Mouse (Mus musculus): ENCODE measurements around the gene Nox3. TPM values are rescaled to one million over a fixed set of nuclear protein-coding genes. Genes with fewer than 3 reads are reported as not detected.

Gene Nox3
- total and polyA plus RNA-seq, 3 experiments: not detected

DNA sequence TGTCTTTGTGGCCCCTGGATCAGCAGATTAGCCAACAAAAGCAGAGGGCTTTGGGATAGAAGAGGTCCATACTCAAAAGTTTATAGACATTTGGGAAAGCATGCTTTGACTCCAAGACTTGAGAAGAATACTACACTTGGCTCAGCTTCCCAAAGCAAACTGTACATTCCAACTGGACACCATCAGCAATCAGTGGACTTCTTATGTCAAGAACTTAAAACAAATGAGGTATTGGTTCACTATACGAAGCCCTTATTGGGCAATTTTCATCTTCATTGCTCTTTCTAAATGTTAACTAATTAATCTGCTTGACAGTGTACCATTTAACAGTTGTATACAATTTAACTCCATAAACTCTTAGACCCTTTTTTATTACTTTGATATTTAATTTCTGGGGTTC lies 97.7 kb downstream of the Nox3 start:
- no peak for TF ChIP-seq MAX (IDR thresholded peaks at IDR 0.05; ENCODE audit: low read length)
- TF ChIP-seq E2F4 (IDR thresholded peaks at IDR 0.05; ENCODE audit: insufficient replicate concordance, low read depth, low read length): no peak
- no peak for TF ChIP-seq CTCF (conservative IDR thresholded peaks at IDR 0.05 in 1 of 2, IDR thresholded peaks at IDR 0.05 in 1 of 2; ENCODE audit: low read depth in 2 of 2, low read length in 2 of 2)
- TF ChIP-seq JUN (IDR thresholded peaks at IDR 0.05; ENCODE audit: insufficient read depth, low read depth, low read length): no peak
- no peak for TF ChIP-seq NRF1 (IDR thresholded peaks at IDR 0.05; ENCODE audit: low read depth, low read length)
- no peak for TF ChIP-seq KAT2A (IDR thresholded peaks at IDR 0.05; ENCODE audit: insufficient replicate concordance, low read length)
- TF ChIP-seq ZNF384 (IDR thresholded peaks at IDR 0.05; ENCODE audit: low read depth, low read length): no peak
- no peaks in the 10 kb centered on the region for H3K36me3 ChIP-seq (replicated peaks in 1 of 2; ENCODE audit: control insufficient read depth in 1 of 2, insufficient read depth in 1 of 2, low read length in 1 of 2)
- no peaks in the 10 kb centered on the region for H3K27me3 ChIP-seq (replicated peaks)
- no peak overlapping the region for H3K4me3 ChIP-seq (replicated peaks in 1 of 3; ENCODE audit: low read depth in 2 of 3, low read length in 2 of 3, poor library complexity in 1 of 3)
- dilution Hi-C loops (cut with MboI; ENCODE audit: extremely low pct_ligation_motif_present, extremely low pct_unique_long_range_greater_than_20kb, low sequenced_read_pairs) (no loop called here), in situ Hi-C loops (cut with MboI; ENCODE audit: low pct_ligation_motif_present, low pct_unique_long_range_greater_than_20kb, low sequenced_read_pairs) (no loop called here)
- no peaks in the 10 kb centered on the region for H3K9me3 ChIP-seq (replicated peaks; ENCODE audit: low read length)
- DNase-seq (ENCODE audit: extremely low read depth): no peak
- no peak overlapping the region for H3K9ac ChIP-seq (ENCODE audit: insufficient read depth, low read depth)
- H3K27ac ChIP-seq (ENCODE audit: insufficient read depth, low read depth): no peak overlapping the region
- H3K4me1 ChIP-seq (ENCODE audit: control insufficient read depth in 1 of 2, insufficient read depth in 2 of 2): no peaks in the 10 kb centered on the region
- H3K4me2 ChIP-seq (ENCODE audit: insufficient read depth, low read depth, poor library complexity, severe bottlenecking): no peak overlapping the region
- no peaks in the 10 kb centered on the region for H3K79me2 ChIP-seq (replicated peaks; ENCODE audit: control insufficient read depth, extremely low read depth, insufficient read depth, poor library complexity, severe bottlenecking)

GRCm38 (mm10) chr17:3597866-3598265 lies 98.2 kb downstream of the Nox3 start:
- TF ChIP-seq EP300 (IDR thresholded peaks at IDR 0.05; ENCODE audit: low read length): no peak
- no peak for TF ChIP-seq JUND (conservative IDR thresholded peaks at IDR 0.05; ENCODE audit: low read depth, low read length)
- no peak for TF ChIP-seq ZNF384 (IDR thresholded peaks at IDR 0.05; ENCODE audit: low read depth, low read length)
- no peak for TF ChIP-seq SIN3A (IDR thresholded peaks at IDR 0.05; ENCODE audit: low read length)
- TF ChIP-seq MAZ (IDR thresholded peaks at IDR 0.05; ENCODE audit: low read depth, low read length): no peak
- Histone ChIP-seq H3K27ac (ENCODE audit: insufficient read depth, low read depth) (no peak overlapping the region), H3K36me3 (replicated peaks in 1 of 2; ENCODE audit: control insufficient read depth in 1 of 2, insufficient read depth in 1 of 2, low read length in 1 of 2) (no peaks in the 10 kb centered on the region), H3K4me3 (replicated peaks in 1 of 3; ENCODE audit: low read depth in 2 of 3, low read length in 2 of 3, poor library complexity in 1 of 3) (no peak overlapping the region), H3K79me2 (replicated peaks; ENCODE audit: control insufficient read depth, extremely low read depth, insufficient read depth, poor library complexity, severe bottlenecking) (no peaks in the 10 kb centered on the region), H3K27me3 (replicated peaks) (no peaks in the 10 kb centered on the region), H3K9ac (ENCODE audit: insufficient read depth, low read depth) (no peak overlapping the region), H3K4me2 (ENCODE audit: insufficient read depth, low read depth, poor library complexity, severe bottlenecking) (no peak overlapping the region), H3K9me3 (replicated peaks; ENCODE audit: low read length) (no peaks in the 10 kb centered on the region), H3K4me1 (ENCODE audit: control insufficient read depth in 1 of 2, insufficient read depth in 2 of 2) (no peaks in the 10 kb centered on the region)
- in situ Hi-C loops (cut with MboI; ENCODE audit: low pct_ligation_motif_present, low pct_unique_long_range_greater_than_20kb, low sequenced_read_pairs) (no loop called here), dilution Hi-C loops (cut with MboI; ENCODE audit: extremely low pct_ligation_motif_present, extremely low pct_unique_long_range_greater_than_20kb, low sequenced_read_pairs) (no loop called here)
- DNase-seq (ENCODE audit: extremely low read depth): no peak

DNA sequence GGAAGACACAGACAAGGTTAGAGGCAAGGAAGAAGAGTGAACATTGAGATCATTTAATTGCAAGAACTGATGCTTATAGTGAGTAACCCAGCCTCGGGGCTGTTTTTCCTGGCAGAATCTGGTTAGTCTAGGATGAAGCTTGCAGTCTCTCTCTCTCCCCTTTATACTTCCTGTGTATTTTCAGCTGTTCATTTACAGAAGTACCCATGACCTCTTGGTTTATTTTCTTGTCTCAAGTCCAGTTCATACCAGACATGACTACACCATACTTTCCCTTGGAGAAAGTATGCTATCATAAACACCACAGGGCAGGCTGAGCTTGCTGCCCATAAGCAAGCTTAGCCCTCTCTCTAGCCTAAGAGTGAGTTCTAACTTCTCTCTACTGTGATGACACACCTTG lies 98.9 kb downstream of the Nox3 start:
- dilution Hi-C loops (cut with MboI; ENCODE audit: extremely low pct_ligation_motif_present, extremely low pct_unique_long_range_greater_than_20kb, low sequenced_read_pairs): no loop called here
- H3K4me2 ChIP-seq (ENCODE audit: insufficient read depth, low read depth, poor library complexity, severe bottlenecking): no peak overlapping the region
- H3K4me1 ChIP-seq (ENCODE audit: control insufficient read depth in 1 of 2, insufficient read depth in 2 of 2): no peaks in the 10 kb centered on the region
- H3K9ac ChIP-seq (ENCODE audit: insufficient read depth, low read depth): no peak overlapping the region
- H3K27me3 ChIP-seq (replicated peaks): no peaks in the 10 kb centered on the region
- no peaks in the 10 kb centered on the region for H3K79me2 ChIP-seq (replicated peaks; ENCODE audit: control insufficient read depth, extremely low read depth, insufficient read depth, poor library complexity, severe bottlenecking)
- no peak overlapping the region for H3K4me3 ChIP-seq (replicated peaks in 1 of 3; ENCODE audit: low read depth in 2 of 3, low read length in 2 of 3, poor library complexity in 1 of 3)
- no peak for DNase-seq (ENCODE audit: extremely low read depth)
- in situ Hi-C loops (cut with MboI; ENCODE audit: low pct_ligation_motif_present, low pct_unique_long_range_greater_than_20kb, low sequenced_read_pairs): no loop called here
- H3K27ac ChIP-seq (ENCODE audit: insufficient read depth, low read depth): no peak overlapping the region
- TF ChIP-seq CHD1 (IDR thresholded peaks at IDR 0.05; ENCODE audit: low read depth, low read length) (no peak), POLR2AphosphoS2 (IDR thresholded peaks at IDR 0.05; ENCODE audit: low read depth, low read length) (no peak), MXI1 (IDR thresholded peaks at IDR 0.05; ENCODE audit: low read depth, low read length) (no peak), TBP (conservative IDR thresholded peaks at IDR 0.05; ENCODE audit: low read depth, low read length) (no peak), NELFE (IDR thresholded peaks at IDR 0.05; ENCODE audit: low read depth, low read length) (no peak), RAD21 (IDR thresholded peaks at IDR 0.05; ENCODE audit: low read depth, low read length) (no peak), ZNF384 (IDR thresholded peaks at IDR 0.05; ENCODE audit: low read depth, low read length) (no peak), CHD2 (IDR thresholded peaks at IDR 0.05; ENCODE audit: low read length) (no peak), ZKSCAN1 (IDR thresholded peaks at IDR 0.05; ENCODE audit: borderline replicate concordance, low read depth, low read length) (no peak), ETS1 (conservative IDR thresholded peaks at IDR 0.05; ENCODE audit: low read depth, low read length) (no peak), IRF4 (IDR thresholded peaks at IDR 0.05; ENCODE audit: low read depth, low read length) (no peak), HCFC1 (IDR thresholded peaks at IDR 0.05; ENCODE audit: low read depth, low read length) (no peak), POLR2A (IDR thresholded peaks at IDR 0.05; ENCODE audit: low read depth, low read length) (no peak)
- H3K36me3 ChIP-seq (replicated peaks in 1 of 2; ENCODE audit: control insufficient read depth in 1 of 2, insufficient read depth in 1 of 2, low read length in 1 of 2): no peaks in the 10 kb centered on the region
- no peaks in the 10 kb centered on the region for H3K9me3 ChIP-seq (replicated peaks; ENCODE audit: low read length)
